Mouse (Mus musculus) spleen, postnatal 14 days (tissue): ENCODE data around the gene Fam83e.

ENCODE experiments used
- DNase-seq, 2 experiments: peaks; one replicate each; pipeline ENCODE4 v3.0.0; 2021 to 2022; ENCODE audit warnings: low spot score in 2 of 2

The Fam83e gene

DNA sequence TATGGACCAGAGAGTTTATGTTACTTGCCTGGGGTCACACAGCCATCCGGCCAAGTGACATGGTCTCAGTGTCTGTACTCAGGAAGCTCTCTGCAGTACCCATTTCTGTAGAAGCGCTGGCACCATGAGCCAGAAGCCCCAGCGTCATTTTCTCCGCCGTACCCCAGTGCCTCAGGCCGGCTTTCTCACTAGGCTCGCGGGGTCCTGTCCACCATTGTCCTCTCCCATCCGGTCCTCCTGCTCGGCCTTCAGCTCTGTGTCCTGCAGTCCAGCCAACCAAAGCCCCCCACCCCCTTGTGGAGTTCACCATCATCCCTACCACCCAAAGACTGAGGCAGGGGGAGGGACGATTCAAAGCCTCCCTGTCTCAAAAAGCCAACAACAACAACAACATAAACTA, 19.4 kb upstream of the Fam83e start:
- no peak for DNase-seq

DNA sequence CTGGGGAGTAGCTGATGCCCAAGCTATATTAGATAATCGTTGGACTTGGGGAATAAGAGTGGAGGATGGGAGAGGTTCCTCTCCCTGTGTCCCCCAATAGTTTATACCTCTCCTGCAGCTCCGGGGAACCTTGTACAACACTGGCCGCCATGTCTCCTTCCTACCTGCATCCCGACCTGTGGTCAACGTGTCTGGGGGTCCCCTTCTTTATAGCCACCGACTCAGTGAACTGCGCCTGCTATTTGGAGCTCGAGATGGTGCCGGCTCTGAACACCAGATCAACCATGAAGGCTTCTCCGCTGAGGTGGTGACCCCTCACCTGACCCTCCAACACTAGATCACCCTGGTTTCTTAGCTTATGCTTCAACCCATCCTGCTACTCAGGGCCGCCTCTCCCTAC, 18.7 kb upstream of the Fam83e start:
- DNase-seq, result no peak

DNA sequence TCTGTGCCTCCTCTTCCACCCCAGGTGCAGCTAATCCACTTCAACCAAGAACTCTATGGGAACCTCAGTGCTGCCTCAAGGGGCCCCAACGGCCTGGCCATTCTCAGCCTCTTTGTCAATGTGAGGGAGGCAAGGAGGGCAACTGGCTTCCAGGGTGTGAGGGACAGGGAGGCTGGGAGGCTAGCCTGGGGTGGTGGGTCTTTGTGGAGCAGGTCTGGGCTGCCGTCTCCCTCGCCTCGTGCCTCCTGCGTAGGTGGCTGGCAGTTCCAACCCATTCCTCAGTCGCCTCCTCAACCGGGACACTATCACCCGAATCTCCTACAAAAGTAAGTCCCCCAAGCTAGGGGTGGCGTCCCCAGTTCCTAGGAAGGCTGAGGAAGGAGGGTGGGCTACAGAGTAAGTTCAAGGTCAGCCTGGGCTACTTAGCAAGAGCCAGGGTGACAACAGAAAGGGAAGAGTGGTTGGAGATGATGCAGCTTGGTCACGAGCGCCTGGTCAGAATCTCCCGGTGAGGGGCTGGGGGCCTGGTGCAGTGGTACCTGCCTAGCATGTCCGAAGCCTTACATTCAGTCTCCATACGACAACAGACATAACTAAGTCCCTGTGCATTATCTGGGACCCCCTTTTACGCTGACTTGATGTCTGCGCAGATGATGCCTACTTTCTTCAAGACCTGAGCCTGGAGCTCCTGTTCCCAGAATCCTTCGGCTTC, 18.0 kb upstream of the Fam83e start:
- DNase-seq, result no peak

DNA sequence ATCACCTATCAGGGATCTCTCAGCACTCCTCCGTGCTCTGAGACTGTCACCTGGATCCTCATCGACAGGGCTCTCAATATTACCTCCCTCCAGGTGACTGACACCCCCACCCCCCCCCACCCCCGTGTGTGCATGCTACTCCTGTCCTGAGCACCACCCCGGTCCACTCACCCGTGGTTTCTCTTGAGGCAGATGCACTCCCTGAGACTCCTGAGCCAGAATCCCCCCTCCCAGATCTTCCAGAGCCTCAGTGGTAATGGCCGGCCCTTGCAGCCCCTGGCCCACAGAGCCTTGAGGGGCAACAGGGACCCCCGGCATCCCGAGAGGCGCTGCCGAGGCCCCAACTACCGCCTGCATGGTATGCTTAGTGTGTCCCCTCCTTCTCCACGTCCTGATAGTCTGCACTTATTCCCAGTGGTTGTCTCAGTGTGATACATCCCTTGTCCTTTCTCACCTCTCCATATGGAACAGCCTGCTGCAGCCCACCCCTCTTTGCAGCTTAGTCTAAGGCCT, 17.4 kb upstream of the Fam83e start:
- no peak for DNase-seq

DNA sequence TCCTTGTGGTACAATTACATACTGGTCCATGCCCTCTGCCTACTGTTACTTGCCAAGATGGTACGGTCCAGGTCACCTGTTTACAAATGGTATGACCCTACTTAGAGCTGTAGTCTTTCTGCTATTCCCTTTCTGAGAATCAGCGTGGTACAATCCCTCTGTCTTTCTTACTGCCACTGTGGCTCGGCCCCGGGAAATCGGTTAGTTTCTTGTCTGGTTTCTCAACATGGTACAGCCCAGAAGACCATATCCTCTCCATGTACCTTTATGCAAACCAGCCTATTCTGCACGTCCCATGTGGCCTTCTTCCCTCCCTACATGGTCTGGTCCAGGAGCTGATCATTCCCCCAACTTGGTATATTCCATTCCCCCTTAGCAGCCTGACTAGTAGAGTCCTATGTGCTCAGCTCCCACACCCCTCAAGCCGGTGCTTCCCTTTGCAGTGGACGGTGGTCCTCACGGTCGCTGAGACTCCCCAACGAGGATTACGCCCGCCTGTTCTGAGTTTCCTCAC, 16.9 kb upstream of the Fam83e start:
- peak in 1 of 2 experiments; percentile 39 for DNase-seq

DNA sequence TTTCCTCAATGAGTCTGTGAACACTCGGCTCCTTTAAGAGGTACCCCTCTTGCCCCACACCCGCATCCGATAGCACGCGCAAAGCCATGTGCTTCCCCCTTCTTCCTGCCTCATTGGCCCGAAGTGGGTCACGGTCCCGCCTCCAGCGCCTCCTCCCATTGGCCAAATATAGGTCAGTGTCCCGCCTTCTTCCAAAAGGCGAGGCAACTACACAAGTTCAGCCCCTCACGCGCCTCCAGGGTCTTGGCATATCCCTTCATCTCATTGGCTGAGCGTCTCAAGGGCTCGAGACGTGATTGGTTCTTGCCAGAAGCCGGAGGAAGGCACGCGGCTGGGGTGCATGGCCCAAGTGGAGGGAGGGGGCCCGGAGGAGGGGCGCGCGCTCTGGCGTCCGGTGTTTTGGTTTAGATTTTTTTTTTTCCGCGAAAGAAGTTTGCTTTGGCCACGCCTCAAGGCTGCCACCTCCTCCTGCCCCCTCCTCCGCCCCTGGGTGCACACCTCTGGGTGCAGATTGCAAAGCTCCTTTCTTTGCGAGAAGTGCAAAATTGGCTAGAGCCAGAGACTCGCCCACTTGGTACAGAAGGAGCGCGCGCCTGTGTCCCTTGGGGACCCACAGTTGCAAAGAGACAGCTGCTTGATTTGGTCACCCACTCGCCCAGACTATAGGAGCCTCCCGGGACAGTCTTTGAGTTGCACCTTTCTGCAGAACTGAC, 16.1 kb upstream of the Fam83e start, which contains the start of gene Dbp:
Gene Dbp, plus strand, starts transcription at position 359 of the 713 bp plus-strand sequence.
- DNase-seq, result peak; percentile 84 to 90

DNA sequence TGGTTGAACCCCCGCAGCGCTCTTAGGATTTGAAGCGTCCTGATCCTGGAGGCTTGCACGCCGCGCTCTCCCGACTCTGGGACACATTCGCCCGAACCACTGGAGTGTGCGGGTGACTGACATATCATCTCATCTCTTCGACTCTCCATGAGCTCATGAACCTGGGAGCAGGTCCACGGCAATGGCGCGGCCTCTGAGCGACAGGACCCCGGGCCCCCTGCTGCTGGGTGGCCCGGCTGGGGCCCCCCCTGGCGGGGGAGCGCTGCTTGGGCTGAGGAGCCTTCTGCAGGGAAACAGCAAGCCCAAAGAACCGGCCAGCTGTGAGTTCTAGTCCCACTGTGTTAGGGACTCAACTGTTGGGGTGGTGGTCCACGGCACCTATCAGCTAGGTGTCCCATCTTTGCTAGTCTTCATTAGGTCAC, 15.6 kb upstream of the Fam83e start:
- DNase-seq, result no peak

DNA sequence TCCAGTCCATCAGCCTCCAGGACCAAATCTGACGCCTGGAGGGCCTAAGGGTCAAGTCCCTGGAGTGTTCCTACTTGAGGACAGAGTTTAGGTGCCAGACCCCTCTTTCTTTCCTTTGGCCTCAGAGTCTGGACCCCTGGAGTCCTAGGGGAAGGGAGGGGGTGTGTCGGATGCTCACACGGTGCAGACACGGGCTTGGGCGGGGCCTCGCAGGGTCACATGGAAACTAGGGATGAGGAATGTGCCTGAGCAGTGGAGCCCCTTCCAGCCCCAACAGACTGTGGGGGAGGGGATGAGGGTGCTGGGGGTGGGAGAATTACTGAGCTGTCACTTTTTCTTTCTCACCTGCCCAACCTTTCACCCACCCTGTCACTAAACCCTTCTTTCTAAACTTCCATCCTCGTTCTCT, 15.1 kb upstream of the Fam83e start:
- DNase-seq, result no peak

DNA sequence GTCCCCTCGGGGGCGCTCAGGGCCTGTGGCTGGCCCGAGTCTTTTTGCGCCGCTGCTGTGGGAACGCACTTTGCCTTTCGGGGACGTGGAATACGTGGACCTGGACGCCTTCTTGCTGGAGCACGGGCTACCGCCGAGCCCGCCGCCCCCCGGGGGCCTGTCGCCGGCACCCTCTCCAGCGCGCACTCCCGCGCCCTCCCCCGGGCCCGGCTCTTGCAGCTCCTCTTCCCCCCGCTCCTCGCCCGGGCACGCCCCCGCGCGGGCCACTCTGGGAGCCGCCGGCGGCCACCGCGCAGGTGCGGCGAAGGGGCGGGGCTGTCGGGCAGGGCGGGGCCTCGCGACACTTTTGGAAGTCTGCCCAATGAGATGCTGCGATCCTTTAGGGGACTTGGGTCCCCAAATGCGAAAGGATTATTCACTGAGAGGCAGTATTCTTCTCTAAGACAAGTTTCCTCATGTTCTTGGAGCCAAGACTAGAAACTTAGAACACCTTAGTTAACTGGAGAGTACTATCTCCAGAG, 14.2 kb upstream of the Fam83e start:
- peak; percentile 69 to 82 for DNase-seq

DNA sequence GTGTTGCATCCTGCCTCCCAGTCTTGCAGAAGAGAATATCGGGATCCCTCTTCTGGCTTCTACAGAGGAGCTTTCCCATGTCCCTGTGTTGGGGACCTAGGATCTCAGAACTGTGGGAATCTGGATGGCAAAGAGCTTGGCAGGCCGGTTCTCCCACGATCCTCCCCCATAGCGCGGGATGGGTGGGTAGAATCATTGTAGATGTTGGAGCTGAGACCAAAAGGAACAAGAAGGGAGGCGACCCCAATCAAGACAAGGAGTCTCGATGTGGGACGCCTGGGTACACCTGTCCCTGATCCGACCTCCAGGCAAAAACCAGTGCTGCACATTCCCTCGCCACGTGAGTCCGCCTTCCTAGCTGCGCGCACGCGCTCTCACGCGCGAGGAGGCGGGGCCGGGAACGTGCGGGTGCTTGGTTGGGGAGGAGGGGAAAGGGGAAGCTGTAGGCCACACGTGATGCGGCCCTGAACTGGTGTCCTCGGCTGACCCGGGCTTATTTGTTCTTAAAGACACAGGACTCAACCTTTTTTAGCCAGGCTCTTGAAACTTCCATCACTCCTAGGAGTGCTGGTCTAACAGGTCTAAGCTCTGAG, 13.5 kb upstream of the Fam83e start:
- peak; percentile 75 to 85 for DNase-seq

DNA sequence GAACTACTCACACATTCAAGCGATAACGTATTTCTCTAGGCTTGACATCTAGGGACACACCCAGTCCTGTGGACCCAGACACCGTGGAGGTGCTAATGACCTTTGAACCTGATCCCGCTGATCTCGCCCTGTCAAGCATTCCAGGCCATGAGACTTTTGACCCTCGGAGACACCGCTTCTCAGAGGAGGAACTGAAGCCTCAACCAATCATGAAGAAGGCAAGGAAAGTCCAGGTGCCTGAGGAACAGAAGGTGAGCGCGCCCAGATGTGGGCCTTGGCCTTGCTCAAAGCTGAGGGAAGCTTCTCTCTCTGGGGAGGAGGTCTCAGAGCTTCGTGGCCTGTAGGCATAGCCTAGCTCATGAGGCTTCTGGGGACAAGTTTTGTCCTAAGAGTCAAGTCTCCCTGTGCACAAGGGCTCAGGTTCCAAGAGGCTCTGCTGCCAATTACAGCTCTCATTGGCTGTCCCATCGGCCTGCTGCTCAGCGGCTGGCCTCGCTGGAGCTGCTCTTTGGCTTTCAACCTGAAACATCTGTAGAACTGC, 12.7 kb upstream of the Fam83e start:
- DNase-seq, result no peak

DNA sequence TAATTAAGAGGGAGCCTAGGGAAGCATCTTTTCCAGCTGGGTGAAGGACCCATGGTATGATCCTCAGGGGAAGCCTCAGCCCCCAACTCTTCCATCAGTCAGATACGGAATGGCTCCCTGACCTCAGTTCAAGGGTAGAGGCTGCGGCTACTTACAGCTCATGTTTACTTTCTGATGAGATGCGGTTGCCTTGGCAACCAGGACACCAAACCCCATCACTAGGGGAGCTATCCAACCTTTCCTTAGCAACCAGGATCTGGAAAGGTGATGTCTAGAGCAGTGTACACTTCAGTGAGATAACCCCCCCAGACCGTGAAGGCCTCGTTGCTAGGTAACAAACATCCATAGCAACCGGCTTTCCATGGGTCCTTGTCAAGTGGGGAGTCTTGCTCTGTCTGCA, 12.0 kb upstream of the Fam83e start:
- DNase-seq, result no peak

DNA sequence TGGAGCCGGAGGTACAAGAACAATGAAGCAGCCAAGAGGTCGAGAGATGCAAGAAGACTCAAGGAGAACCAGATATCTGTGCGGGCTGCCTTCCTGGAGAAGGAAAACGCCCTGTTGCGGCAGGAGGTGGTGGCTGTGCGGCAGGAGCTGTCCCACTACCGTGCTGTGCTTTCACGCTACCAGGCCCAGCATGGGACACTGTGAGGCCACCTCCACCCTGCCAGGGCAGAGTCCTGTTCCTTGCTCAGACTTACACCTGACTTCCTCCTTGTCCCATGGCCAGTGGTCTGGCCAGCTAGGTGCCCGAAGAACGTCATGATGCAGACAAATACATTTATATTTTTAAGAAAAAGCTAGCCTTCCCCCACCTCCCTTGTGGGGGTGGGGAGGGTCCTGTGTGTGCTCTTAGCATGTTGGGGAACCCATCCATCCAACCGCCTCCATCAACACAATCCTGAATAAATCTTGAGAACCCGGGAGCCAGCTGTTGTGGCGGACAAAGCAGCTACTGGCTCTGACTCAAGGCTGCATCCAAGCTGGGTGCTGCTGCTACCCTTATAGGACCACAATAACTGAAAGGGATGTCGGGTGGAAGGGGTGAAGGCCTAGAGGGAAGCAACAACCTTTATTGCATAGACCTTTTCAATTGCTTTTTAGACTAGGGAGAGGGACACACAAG, 11.2 kb upstream of the Fam83e start:
- DNase-seq, result no peak

DNA sequence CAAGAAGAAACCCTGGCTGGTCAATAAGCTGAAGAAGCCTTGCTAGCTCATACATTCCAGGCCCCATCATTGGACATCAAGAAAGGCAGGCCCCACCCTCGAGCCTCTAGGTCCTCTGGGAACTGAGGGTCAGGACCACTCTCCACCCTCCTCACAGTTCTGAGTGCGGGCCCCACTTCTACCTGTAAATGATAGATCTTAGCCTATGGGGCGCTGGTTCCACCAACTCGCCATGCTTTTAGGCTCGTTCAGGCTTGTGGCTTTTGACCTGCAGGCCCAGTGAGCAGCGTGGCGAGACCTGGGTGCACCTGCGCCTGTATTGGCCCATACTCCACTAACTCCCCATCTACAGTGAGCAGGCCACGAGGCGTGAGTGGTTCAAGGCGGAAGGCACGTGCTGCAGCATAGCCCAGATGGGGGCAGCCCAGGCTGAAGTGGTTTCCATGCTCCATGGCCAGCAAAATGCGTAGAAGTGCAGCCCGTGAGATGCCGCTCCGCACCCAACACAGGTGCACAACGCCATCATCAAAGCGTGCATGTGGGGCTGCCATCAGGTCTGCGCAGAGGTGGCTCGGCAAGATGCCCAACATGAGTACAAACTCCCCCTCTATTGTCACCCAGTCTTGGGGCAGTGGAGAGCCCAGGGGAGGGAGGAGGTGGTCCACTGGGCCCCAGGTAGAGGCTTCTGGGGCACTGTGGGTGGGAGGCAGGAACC, 10.4 kb upstream of the Fam83e start:
- no peak for DNase-seq

DNA sequence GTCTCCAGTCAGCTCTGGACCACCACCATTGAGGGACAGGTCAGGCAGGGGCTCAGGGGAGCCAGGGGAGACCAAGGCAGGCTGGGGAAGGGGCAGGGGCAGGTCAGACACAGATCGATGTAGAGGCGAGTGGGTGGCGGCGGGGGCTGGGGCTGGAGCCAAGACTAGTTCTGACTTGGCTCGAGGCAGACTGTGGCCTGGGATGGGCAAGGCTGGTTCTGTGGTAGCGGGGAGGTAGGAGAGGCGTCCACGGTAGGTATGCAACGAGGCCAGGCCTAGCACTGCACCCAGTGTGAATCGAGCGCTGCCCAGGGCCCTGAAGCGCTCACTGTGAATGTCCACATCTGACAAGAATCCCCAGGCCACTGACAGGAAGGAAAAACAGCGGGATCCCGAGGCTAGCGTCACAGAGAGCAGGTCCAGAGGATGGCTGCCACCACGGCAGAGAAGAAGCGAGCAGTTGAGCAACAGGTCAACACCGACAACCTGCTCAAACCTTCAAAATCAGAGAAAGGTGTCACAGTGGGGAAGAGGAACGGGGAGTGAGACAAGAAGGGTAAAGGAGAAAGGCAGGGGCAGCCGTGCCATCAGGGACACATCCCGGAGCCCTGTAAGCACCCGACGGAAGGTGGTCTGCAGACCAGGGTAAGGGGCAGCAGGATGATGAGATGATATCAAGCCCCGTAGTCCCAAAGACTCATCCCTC, 9.5 kb upstream of the Fam83e start:
- no peak for DNase-seq

DNA sequence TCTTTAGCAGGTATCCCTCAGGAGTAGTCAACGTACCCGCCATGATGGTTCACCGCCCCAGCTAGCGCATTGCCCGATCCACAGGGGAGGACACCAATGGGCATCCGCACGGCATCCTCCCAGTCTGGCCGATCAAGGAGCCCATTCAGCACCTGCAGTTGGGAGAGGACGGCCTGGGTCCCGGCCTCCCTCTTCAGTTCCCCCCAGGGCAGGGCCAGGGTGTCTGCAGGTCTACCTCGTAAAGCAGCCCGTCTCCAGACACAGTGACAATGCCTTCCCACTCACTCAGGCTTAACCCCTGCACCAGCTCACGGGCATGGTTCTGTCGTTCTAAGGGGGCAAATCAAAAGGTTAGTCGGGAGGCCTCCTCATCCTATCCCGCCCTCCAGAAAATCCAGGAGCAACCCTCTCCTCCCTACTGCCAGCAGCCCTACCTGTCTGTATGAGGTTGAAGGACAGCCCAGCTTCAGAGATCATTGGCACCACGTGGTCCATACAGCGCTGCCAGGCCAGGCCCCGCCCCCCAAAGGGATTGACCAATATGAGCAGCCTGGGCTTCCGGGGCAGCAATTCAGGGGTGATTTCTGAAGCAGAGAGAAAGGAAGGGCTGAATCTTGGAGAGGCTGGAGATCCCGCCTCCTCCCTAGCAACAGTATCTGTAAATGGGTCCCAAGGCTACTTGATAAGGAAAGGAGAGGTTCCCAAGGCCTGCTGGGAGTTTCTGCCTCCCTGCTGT, 8.8 kb upstream of the Fam83e start:
- no peak for DNase-seq

DNA sequence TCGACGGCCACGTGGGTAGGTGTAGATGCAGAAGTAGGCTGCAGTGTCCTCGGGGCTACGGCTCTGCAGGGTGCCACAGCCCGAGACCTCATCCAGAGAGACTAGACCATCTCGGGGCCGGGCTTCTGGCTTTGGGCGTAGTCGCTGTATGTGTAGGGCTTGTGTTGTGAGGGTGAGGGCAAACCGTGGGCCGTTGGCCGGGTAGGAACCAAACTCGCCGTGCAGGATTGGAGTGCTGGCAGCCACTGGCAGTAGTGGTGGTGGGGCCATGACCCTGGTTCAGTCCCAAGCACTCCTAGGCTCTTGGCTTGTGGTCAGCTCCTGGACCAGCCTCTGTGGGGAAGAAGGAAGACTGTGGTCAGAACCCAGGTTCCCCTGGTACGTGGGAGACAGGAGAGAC, 7.6 kb upstream of the Fam83e start:
- DNase-seq, result no peak

DNA sequence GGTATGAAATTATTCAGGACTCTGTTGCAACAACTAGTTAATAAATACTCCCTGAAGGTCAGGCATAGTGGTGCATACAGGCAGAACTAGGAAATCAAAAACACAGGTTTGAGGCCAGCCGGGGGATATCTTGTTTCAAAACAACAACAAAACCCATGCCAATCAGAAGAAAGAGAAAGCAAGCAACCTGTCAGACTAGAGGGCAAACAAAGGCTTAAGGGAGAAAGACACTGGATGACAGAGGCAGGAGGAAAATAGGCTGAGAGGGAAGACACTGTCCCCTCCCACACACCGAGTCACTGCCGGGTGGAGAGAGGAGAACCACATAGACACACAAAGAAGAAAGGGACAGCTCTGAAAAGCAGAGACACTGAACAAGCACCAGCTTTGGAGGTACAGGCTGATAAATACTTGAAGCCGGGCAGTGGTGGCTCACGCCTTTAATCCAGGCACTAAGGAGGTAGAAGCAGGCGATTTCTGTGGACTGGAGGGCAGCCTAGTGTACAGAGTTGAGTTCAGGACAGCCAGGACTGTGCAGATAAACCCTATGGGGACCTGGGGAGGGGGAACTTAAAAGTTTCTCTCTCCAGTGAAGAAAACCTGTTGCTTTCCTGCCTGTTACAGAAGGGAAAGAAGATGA, 7.0 kb upstream of the Fam83e start:
- no peak for DNase-seq

DNA sequence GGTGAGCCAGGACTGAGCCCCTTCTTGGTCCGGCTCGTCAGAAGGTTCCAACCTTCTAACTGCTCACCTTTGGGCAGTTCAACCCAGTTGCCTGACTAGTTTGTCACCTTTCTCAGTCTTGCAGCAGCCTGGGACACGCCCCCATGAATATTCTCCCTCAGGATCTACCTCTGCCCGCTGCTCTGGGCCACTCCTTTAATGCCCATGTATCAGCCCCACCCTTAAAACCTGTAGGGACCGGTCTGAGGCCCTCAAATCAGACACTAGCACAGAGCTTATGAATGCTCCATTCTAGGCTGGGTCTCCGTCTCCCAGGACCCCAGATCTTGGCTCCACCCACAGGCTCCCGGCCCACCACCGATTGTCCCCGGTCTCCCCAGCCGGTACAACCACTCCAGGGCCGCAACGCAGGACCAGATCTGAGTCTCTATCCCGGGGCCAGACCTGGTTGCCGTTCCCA, 6.4 kb upstream of the Fam83e start:
- no peak for DNase-seq
